Mouse (Mus musculus): ENCODE measurements around the gene C2cd2l.
A peak's percentile ranks its signal among the peaks of the same experiment; 100 is the strongest.
"Not testable (repeated sequence)": the region's sequence is repeated elsewhere in the genome, so short reads cannot be mapped to it uniquely, and the experiment has no call there.

Gene C2cd2l

DNA sequence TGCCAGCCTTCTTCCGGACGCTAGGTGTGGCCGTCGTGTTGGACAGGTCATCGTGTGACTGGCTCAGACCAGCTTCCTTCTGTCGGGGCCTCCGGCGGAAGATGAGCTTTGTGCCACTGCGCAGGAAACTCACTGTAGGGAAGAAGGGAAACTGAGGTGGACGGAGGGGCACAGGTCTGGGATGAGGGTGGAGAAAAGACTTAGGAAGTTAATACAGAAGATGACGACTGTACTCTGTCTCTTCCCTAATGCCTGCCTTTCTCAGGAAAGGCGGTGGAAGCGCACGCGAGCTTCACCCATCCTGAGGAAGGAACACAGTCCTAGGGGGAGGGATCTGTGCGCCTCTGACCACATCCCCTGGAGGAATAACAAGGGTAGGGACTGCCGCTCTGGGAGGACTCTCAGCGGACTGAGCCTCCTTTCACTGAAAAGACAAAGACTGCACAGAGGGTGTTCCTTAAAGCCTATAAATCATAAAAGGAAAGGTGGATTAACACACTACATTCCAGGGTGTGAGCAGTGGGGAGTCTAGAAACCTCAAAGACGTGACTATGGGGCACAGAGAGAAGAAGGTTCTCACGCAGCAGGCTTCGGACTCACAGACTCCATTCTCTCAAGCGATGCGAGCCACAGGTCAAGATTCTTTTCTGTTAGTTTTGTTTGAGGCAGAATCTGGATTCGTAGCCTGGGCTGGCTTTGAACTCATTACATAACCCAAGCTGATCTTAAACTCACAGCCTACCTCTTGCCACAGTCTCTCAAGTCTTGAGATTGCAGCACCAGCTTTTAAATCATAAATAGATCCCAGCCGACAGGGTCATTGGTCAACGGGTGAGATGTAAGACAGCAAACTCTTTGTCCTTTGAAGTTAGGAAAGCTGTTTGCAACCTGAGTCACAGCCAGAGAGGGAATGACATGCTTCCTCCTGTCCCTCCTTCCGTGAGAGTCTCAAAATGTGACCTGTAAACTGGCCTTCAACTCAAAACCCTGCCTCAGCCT, 8.7 kb downstream of the C2cd2l start:
- DNase-seq: peak; percentile 59 to 72

DNA sequence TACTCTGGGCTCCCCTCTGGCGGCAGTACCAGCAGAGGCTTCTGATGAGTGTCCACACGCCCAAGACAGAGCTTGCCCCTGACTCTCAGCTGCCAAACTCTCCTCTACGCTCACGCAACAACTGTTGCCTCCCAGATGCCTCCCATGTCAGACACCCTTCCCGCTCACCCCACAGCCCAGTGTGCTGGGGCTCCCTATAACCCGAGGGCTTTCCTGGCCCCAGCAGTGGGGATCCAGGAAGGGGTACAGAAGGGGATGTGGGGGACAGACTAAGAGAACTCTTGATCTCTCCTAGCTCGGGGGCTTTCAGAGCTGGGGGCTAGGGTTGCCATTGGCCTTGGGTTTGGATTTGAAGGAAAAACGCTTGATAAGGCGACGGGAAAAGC, 9.3 kb downstream of the C2cd2l start:
- DNase-seq: no peak

GRCm38 (mm10) chr9:44309756-44310155, 10.3 kb downstream of the C2cd2l start:
- DNase-seq: no peak

GRCm38 (mm10) chr9:44307248-44307647, 12.8 kb downstream of the C2cd2l start:
- no peak for DNase-seq

DNA sequence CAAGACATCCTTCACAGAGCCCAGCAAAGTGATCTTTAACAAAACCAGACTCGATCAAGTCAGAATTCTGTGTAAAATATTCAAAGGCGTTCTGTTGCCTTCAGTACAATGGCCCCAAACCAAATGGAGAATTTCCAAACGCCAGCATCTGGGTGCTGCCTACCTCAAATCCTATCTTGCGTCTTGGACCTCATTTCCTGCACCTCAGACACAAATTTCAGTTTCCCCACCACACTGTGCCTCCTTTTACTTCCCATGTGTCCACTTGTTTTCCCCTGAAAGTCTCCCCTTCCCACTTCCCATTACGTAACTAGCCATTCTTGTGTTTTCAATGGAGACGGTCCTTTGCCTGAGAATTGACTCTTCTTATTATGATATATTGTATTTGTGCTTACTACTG, 13.6 kb downstream of the C2cd2l start:
- no peak for DNase-seq

- DNase-seq: peak; percentile 99
These were observed 14.5 kb downstream of the C2cd2l start, which contains the start of gene Hinfp for GRCm38 (mm10) chr9:44305466-44306079. Gene Hinfp (minus strand): TSS chr9:44305671.

DNA sequence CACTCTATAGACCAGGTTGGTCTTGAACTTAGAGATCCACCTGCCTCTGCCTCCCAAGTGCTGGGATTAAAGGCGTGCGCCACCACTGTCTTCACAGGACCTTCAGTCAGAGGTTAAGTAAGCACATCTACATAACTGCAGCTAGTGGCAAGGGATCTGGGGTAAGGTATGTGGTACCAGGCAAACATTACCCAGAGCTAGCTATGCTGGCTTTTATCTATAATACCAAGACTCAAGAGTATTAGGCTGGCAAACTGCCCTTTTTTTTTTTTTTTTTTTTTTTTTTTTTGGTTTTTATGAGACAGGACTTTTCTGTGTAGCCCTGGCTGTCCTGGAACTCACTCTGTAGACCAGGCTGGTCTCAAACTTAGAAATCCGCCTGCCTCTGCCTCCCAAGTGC, 20.1 kb downstream of the C2cd2l start:
- DNase-seq: not testable (repeated sequence)

GRCm38 (mm10) chr9:44292490-44292889, 27.6 kb downstream of the C2cd2l start:
- DNase-seq: peak; percentile 54 to 65

DNA sequence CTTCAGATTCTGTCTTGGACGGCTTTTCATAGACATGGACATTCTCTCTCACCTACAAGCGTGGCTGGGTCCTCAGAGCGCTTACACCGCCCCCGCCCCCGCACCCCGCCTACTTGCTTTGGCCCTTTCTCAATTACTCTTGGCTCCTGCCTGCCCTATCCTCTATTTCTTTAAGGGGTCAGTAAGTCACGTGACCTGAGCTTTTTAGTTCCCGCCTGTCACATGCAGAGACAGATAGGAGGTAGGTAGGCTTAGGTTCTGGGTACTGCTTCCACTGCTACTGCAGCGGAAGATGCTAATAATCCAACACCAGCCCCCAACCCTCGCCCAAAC, 31.2 kb downstream of the C2cd2l start:
- no peak for DNase-seq

DNA sequence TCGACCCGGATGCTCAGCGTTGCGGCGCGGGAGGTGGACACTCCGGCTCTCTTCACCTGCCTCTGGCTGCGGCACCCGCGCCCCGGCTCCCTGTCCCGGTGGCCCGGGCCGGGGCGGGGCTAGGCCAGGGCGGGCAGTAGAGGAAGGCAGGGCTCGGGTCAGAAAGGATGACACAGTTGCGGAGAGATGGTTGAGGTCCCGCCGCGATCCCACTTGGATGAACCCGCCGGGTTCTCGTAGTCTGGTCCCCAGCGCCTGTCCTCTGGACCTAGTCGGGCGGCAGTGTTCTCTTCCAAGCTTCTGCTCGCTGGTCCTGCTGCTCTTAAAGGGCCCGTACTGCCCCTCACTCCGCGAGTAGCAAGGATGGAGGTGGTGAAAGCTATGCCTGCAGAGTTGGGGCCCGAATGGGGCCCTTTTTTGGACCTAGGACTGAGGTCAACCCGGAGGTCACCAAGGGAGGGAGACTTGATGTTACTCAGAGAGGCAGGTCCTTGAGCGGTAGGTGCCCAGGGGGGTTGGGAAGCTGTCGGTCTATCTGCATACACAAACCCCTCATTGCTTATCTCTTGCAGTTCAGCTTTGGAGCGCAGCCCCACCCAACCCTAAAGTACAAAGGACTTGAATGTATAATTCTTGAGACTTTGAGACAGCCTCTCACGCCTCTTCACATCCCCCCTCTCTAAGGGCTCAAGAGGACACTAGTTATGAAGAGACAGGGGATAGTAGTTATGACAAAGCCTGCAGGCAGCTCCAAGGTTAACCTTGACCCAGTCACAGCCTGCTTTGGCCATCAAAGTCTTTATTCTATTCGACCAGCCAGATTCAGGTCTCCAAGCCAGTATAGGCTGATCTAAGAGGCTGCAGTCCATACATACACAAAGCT, 31.8 kb downstream of the C2cd2l start, which contains the start of gene Abcg4:
TSS of gene Abcg4 (minus strand) at position 540 of the 883 bp plus-strand sequence.
- no peak for DNase-seq

DNA sequence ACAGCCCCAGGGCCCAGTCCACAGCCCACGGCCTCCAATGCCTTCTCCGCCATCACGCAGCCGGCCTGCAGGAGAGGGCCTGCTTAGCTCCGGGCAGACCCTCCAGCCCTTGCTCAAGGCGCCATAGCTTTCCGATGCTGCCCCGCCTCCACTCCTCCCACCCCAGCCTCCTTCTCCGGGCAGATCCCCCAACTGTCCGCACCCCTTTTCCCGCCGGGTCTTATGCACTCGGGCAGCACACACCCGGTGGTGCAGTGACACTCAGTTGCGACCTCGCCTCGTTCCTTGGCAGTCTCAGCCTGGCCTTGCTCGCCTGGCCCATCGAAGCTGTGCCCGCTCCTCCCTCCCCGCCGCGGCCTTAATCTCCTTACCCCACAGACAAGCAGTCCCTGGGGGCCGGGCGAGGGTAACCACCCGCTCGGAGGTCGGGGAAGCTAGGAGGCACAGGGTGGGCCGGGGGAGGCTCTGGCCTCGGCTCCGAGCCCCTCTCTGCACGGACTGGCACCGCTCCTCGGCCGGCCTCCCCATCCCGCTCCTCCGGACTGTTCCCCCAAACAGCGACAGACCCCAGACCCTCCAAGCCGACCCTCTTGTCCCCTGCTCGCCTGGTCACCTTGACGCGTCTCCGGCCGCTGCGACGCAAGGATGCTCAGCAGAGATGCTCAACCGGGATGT, 32.5 kb downstream of the C2cd2l start:
- DNase-seq: no peak

GRCm38 (mm10) chr9:44287003-44287400, 33.1 kb downstream of the C2cd2l start:
- DNase-seq: no peak

DNA sequence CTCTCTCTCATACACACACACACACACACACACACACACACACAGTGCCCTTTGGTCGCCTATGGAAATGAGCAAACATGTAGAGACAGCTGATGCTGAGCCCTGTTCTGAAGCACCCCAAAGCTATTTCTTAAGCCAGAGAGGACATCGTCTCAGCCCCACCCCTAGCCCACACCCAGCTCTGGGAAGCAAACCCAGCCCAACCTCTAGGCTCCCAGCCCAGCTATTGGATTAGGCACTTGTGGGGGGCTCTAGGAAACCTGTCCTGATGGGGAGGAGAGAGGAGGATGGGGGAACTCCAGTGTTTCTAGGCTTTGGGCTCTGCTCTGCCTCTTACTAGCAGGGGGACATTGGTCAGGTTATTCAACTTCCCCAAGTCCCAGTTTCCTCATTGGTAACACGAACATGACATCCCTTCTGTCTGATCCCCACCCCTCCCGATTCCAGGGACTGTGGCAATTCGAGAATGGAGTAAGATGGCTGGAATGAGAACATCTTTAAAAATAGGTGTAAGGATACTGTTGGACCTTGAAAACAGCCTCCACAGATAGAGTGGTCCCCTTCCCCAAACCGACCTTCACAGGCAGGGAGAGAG, 33.7 kb downstream of the C2cd2l start:
- no peak for DNase-seq

- DNase-seq: no peak
These were observed 36.9 kb downstream of the C2cd2l start for GRCm38 (mm10) chr9:44283183-44283582.

GRCm38 (mm10) chr9:44269973-44270372, 50.1 kb downstream of the C2cd2l start:
- DNase-seq: no peak

DNA sequence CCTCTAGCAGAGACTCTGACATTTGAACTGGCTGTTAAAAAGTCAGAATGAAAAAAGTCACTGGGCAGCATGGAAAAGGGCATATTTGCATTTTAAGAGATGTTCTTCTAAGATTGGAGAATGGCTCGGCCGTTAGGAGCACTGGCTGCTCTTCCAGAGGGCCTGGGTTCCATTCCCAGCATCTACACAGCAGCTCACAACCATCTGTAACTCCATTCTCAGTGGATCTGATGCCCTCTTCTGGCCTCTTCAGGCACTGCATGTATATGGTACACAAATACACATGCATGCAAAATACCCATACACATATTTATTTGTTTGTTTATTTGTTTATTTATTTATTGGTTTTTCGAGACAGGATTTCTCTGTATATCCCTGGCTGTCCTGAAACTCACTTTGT, 51.0 kb downstream of the C2cd2l start:
- DNase-seq: no peak

DNA sequence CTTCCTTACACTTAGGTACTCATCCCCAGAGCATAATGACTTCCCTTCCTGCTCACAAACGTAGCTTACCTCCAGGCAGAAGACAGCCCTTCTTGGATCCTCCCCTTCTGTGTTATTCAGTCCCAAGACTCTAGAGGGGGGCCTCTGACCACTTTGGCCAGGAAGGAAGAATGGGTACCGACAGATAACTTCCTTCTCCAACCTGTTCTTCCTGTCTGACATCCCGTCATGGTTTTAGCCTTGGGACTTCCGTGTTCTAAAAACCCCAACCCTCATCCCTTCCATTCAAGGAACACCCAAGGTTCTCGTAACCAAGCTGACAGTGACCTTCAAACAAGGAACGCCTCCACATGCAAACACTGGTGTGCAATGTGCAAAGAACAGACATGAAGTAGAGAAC, 51.7 kb downstream of the C2cd2l start, which contains the start of gene Nlrx1:
TSS of gene Nlrx1 (minus strand) at position 168 of the 400 bp plus-strand sequence.
- peak in 1 of 2 experiments; percentile 46 for DNase-seq

DNA sequence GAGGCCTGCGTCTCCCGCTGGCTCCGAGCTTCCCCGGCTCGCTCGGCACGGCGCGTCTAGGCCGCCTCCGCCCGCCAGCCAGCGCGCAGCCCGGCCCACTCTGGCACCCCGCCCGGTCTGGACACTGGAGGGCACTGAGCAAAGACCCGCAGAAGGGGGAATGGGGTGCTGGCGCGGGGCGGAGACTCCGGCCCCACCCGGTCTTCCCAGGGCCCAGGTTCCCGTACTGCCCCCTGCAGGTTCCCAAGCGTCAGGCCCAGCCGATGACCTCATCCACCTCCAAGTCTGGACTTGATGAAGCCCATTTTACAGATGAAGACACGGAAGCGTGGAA, 52.1 kb downstream of the C2cd2l start:
- DNase-seq: peak; percentile 91 to 94

DNA sequence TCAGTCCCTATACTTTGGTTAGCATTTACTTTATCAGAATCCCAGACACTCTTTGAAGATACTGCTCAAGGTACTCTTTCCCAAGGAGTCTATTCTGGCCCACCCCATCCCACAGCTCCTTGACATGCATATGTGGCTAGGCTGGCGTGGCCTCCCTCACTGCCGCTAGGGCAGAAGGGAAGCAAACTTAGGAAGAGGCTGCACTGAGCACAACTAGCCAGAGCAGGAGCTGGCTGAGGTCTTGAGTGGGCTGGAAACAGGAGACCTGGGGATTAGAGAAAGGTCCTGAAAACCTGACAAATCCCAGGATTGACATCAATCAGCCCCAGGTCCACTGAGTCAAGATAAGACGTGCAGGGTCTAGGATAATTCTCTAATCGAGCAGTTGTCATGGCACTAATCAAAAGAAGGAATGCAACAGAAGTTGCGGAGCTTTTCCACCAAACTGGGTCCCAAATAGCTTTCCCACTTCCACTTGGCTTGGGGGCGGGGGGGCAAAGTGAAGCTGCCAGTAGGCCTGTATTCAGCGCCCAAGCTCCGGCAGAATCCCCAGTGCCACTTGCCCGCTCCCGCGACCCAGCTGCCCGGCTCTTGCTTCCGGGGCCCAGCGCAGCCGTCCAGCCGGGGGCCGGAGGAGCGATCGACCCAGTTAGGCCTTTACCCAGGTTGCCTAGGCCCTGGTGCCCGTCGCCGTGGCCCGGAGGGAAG, 52.6 kb downstream of the C2cd2l start:
- DNase-seq: peak; percentile 26 to 39

GRCm38 (mm10) chr9:44266478-44267226, 53.4 kb downstream of the C2cd2l start:
- no peak for DNase-seq

GRCm38 (mm10) chr9:44261388-44261787, 58.7 kb downstream of the C2cd2l start:
- DNase-seq: no peak

Data from lung, adult 18-20 months (tissue).